Mouse (Mus musculus) G1E (cell line): ENCODE results near the gene Rapgef2. TPM values are rescaled to one million over a fixed set of nuclear protein-coding genes. Genes with fewer than 3 reads are reported as not detected.

Experiments used
- ATAC-seq: 2 replicates; pipeline ENCODE4 v1.8.0; 2016; ENCODE audit warnings: mild to moderate bottlenecking; ENCODE audit not compliant: insufficient number of reproducible peaks, poor library complexity, low FRiP score, severe bottlenecking; ENCODE audit errors: extremely low read depth
- DNase-seq: peaks from one replicate; pipeline ENCODE4 v3.0.0; 2012; ENCODE audit warnings: low spot score
- H3K27me3 ChIP-seq: 2 replicates; pipeline ENCODE4 v1.6.1; 2012; ENCODE audit warnings: mild to moderate bottlenecking, low read length, inconsistent platforms; ENCODE audit not compliant: insufficient read depth
- H3K36me3 ChIP-seq: replicated peaks from 2 replicates; pipeline ENCODE3; 2012; ENCODE audit warnings: mild to moderate bottlenecking, inconsistent platforms
- H3K4me1 ChIP-seq: 2 replicates; pipeline ENCODE4 v1.6.1; 2012; ENCODE audit warnings: low read depth, low read length, inconsistent platforms, mixed read lengths; ENCODE audit not compliant: insufficient read depth
- H3K4me3 ChIP-seq: 2 replicates; pipeline ENCODE4 v1.5.1; 2012; ENCODE audit warnings: low read depth, mild to moderate bottlenecking, inconsistent platforms, low read length, moderate library complexity, mixed read lengths
- H3K9me3 ChIP-seq: replicated peaks from 2 replicates; pipeline ENCODE4 v1.6.1; 2012; ENCODE audit warnings: inconsistent platforms
- CTCF ChIP-seq: IDR thresholded peaks from 2 replicates; pipeline ENCODE4 v1.5.1; 2012; ENCODE audit warnings: low read depth, low read length, inconsistent platforms, mixed read lengths
- GATA1 ChIP-seq: IDR thresholded peaks from 2 replicates; pipeline ENCODE4 v1.6.1; 2012; ENCODE audit warnings: borderline replicate concordance, low read length, inconsistent platforms, mixed read lengths
- GATA2 ChIP-seq: IDR thresholded peaks from 2 replicates; pipeline ENCODE4 v1.6.1; 2012; ENCODE audit warnings: low read depth, low read length, inconsistent platforms, borderline replicate concordance
- POLR2AphosphoS5 ChIP-seq: IDR thresholded peaks from 2 replicates; pipeline ENCODE4 v1.6.1; 2012; ENCODE audit warnings: low read depth, low read length, inconsistent platforms; ENCODE audit not compliant: insufficient replicate concordance
- TAL1 ChIP-seq: conservative IDR thresholded peaks from 2 replicates; pipeline ENCODE4 v1.6.1; 2012; ENCODE audit warnings: low read depth, low read length, inconsistent platforms, mixed read lengths
- polyA plus RNA-seq: library from polyadenylated mRNA; stranded (reverse); fragments of >175 nt; gene quantifications from 2 replicates; pipeline ENCODE4 v1.2.3, GENCODE M21; 2012
- total RNA-seq, 2 experiments: library from RNA; stranded (forward) in 1 of 2; stranded (reverse) in 1 of 2; fragments of 200-1000 nt in 1 of 2; fragments of >200 nt in 1 of 2; fragmentation: Nextera tagmentation in 1 of 2; gene quantifications; 2 replicates each; pipeline ENCODE4 v1.2.3; 2014 to 2017

The Rapgef2 gene
- total and polyA plus RNA-seq, 3 experiments, result 2.9 to 22.1 (median 18.7) TPM

- ATAC-seq, result no peak
- no peak overlapping the region for H3K4me3 ChIP-seq
- no peaks in the 10 kb centered on the region for H3K36me3 ChIP-seq
- H3K4me1 ChIP-seq, result peaks cover 3% of the 10 kb centered on the region; the same call in 1 of the 2 replicates
- H3K9me3 ChIP-seq, result no peaks in the 10 kb centered on the region
- TF ChIP-seq TAL1 (no peak), POLR2AphosphoS5 (no peak), GATA1 (no peak), GATA2 (no peak), CTCF (no peak)
- H3K27me3 ChIP-seq, result peaks cover 26% of the 10 kb centered on the region
- no peak for DNase-seq
These were observed 27.8 kb upstream of the Rapgef2 start for GRCm38 (mm10) chr3:79314006-79314698.

- DNase-seq (no peak), ATAC-seq (no peak)
- H3K4me3 ChIP-seq, result no peak overlapping the region
- H3K36me3 ChIP-seq, result no peaks in the 10 kb centered on the region
- no peak for TF ChIP-seq POLR2AphosphoS5
- H3K9me3 ChIP-seq, result no peaks in the 10 kb centered on the region
- peaks cover 19% of the 10 kb centered on the region for H3K27me3 ChIP-seq
- H3K4me1 ChIP-seq, result peaks cover 3% of the 10 kb centered on the region; the same call in 1 of the 2 replicates
These were observed 25.6 kb upstream of the Rapgef2 start for GRCm38 (mm10) chr3:79311895-79312294.

GRCm38 (mm10) chr3:79310184-79310583, 23.9 kb upstream of the Rapgef2 start:
- Histone ChIP-seq H3K36me3 (no peaks in the 10 kb centered on the region), H3K4me1 (peaks cover 3% of the 10 kb centered on the region; the same call in 1 of the 2 replicates), H3K9me3 (no peaks in the 10 kb centered on the region), H3K27me3 (peaks cover 19% of the 10 kb centered on the region), H3K4me3 (no peak overlapping the region)
- no peak for DNase-seq
- no peak for ATAC-seq
- no peak for TF ChIP-seq CTCF
- TF ChIP-seq GATA1, result no peak
- no peak for TF ChIP-seq GATA2
- no peak for TF ChIP-seq POLR2AphosphoS5
- no peak for TF ChIP-seq TAL1

- ATAC-seq, result no peak
- no peaks in the 10 kb centered on the region for H3K36me3 ChIP-seq
- no peak overlapping the region for H3K4me3 ChIP-seq
- H3K9me3 ChIP-seq, result no peaks in the 10 kb centered on the region
- peaks cover 5% of the 10 kb centered on the region; the same call in 1 of the 2 replicates for H3K4me1 ChIP-seq
- H3K27me3 ChIP-seq, result peaks cover 16% of the 10 kb centered on the region
- TF ChIP-seq GATA2, result no peak
- TF ChIP-seq GATA1, result no peak
- TF ChIP-seq CTCF, result no peak
- no peak for TF ChIP-seq POLR2AphosphoS5
- TF ChIP-seq TAL1, result no peak
- no peak for DNase-seq
These were observed 22.3 kb upstream of the Rapgef2 start for GRCm38 (mm10) chr3:79308605-79309004.

GRCm38 (mm10) chr3:79299401-79299800, 13.1 kb upstream of the Rapgef2 start:
- no peaks in the 10 kb centered on the region for H3K36me3 ChIP-seq
- ATAC-seq (no peak), DNase-seq (no peak)
- no peak overlapping the region; the same call in 1 of the 2 replicates for H3K4me3 ChIP-seq
- H3K9me3 ChIP-seq, result no peaks in the 10 kb centered on the region
- H3K27me3 ChIP-seq, result peaks cover 22% of the 10 kb centered on the region
- TF ChIP-seq TAL1, result no peak
- no peak for TF ChIP-seq CTCF
- TF ChIP-seq GATA1, result no peak
- TF ChIP-seq GATA2, result no peak
- TF ChIP-seq POLR2AphosphoS5, result no peak
- peaks cover 29% of the 10 kb centered on the region for H3K4me1 ChIP-seq

- no peak for DNase-seq
- TF ChIP-seq POLR2AphosphoS5, result no peak
- TF ChIP-seq GATA2, result no peak
- no peak for TF ChIP-seq GATA1
- TF ChIP-seq CTCF, result no peak
- no peak for TF ChIP-seq TAL1
- no peak overlapping the region for H3K4me3 ChIP-seq
- H3K36me3 ChIP-seq, result no peaks in the 10 kb centered on the region
- H3K9me3 ChIP-seq, result no peaks in the 10 kb centered on the region
- peaks cover 37% of the 10 kb centered on the region for H3K4me1 ChIP-seq
- peaks cover 22% of the 10 kb centered on the region for H3K27me3 ChIP-seq
- no peak for ATAC-seq
These were observed 11.0 kb upstream of the Rapgef2 start for GRCm38 (mm10) chr3:79297281-79297680.
